Mouse (Mus musculus): ENCODE results near the gene Fndc3a.

Fndc3a gene

DNA sequence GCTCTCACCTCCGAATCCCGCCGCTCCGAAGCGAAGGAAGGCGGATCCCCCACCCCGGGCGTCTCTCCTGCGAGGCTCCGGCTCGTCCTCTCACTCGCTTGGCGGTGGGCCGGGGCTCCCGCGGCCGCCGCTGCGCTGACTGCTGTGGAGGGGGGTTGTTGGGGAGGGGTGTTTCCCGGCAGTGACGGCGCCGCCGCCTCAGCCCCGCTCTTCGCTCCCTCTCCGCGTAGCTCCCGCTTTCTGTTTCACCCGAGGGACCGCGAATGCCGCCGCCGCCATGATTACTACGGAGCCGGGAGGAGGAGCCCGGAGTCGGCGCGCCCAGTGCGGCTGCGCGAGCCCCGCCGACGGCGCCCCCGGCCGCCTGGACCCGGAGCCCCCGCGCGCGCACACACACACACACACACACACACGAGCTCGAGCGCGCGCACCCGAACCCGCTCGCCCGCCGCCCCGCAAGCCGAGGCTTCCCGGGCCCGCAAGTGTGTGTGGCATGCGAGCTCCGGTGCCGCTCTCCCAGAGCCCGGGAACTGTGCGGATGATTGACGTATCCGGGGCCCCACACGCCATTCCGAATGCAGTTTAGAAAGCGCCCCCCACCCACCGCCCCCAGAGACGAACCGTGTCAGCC, at the start of gene Fndc3a:
Gene Fndc3a, minus strand, starts transcription at position 294 of the 631 bp plus-strand sequence.
- DNase-seq (ENCODE audit: low spot score in 2 of 2) = peak; percentile 77 to 84

DNA sequence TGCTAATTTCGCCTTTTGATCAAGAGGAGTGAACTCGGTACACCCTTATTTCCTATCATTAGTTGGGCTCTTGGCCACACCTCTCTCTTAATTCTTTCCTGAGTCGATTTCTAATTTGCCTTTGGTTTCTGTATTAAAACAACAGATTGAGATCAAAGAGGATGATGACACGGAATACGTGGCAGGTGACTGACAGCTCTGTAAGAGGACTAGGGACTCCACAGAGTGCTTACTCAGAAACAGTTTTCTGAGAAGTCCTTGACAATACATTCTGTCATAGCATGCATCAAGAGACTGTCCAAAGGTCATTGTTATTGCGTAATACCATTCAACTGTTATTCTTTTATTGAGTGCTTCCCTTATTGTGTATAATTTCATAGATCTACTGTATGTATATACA, 43.1 kb upstream of the Fndc3a start:
- DNase-seq (ENCODE audit: low spot score in 2 of 2) = no peak

DNA sequence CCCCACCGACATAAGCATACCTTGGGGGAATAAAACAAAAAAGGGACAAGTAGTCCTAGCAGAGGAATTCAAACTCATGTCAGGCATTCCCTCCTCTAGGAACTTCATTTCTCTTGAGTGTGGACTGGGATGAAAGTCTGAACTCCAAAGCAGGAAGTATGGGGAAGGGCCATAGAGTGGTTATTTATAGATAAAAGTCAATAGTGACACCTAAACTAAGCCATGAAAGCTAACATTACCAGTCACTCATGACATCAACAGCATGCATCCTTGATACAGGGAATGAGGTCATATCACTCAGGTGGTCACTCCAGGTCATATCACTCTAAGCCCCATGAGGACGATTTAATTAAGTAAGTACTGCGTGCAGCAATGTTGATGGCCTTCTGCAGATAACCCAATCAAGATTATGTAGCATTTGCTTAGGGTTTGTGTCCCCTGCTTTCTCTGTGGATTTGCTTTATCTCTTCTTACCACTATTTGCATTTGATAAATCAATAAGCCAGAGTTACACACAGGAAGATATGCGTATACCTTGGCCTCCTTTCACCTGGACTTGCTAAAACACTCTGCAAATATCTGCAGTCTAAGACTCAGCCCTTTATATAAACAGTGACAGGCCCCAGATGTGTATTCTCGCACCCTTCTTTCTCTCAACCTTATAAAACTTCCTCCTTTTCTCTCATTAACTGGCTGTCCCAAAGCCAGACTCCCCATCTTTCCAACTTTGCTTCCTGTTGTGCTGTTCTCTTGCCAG, 40.8 kb upstream of the Fndc3a start:
- no peak for DNase-seq (ENCODE audit: low spot score in 2 of 2)

DNA sequence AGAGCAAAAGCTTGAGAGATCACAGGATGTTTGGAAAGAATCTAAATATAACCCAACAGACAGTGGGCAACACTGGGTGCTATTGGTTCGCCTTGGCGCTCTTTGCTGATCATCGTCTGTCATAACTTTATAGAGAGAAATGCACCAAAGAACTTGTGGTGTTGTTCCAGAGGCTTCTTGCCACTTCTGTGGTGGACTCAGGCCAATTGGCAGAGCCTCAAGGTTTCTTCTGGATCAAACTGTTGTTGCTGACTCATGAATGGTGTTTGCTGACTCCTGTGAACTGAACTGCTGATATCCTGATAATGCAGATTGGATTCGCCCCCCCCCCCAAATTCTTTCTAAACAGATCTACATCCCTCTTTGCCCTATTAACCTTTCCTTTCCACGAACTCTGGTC, 38.5 kb upstream of the Fndc3a start:
- no peak for DNase-seq (ENCODE audit: low spot score in 2 of 2)

DNA sequence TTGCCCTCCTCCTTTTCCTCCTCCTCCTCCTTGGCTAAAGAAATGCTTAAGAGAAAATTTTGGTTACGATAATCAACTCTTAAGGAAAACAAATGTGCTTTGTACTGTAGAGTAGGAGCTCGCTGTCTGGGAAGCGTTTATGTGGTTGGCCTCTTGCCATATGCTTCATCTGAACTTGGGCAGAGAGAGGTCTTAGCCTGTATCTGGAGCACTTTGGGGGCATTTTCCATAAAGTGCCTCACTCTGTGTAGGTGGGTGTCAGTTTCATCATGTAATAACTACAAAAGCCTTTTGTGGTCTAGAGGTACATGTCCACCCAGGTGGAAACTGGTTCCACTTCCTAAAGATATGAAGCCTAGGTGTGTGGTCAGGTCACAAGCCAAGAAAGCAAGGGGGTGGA, 31.9 kb upstream of the Fndc3a start:
- no peak for DNase-seq (ENCODE audit: low spot score in 2 of 2)

DNA sequence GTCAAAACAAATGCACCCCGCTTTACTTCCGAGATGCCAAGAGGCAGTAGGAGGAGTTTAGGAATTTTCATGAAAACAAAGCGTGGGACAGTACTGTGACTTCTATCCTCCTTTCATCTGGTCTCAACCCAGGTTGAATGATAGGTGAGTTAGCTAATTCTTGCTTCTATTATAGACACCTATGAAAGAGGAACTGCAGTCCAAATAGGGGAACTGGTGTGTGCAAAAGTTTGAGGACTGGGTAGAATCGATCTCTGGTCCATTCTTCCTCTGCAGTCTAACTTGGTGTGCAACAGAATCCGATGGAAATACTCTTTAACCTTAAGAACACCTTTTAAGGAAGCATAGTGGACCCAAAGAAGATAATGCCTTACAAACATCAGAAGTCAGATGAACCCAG, 30.5 kb upstream of the Fndc3a start:
- no peak for DNase-seq (ENCODE audit: low spot score in 2 of 2)

DNA sequence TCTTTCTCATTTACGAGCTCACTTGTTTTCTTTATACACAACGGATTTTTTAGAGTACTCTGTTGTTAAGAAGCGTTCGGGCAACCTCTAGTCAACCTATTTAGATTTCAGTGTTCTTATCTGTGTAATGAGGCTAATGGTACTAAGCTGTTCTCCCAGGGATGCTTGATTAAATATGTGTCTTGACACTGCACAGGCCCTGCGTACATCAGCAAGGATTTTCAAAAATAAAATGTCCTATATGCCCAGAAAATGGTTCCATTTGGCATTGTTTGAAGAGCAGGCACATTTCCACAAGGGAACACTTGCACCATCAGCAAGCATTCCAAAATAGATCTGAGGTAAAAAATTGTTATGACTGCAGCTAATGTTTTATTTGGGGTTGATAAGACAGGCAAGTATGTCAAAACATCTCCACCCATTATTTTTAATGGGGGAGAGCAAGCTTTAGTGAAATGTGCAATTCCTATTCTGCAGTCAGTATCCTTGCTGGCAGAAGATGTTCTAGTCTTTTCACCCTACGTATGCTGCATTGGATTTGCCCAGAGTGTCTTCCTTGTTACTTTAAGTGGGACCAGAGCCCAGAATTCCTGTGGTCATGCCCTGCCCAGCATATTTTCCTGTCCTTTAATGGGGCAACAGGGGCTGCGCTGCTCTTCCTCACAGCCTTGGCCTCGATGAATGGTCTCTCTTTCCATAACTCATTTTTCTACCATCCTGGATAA, 29.8 kb upstream of the Fndc3a start:
- DNase-seq (ENCODE audit: low spot score in 2 of 2) = no peak

DNA sequence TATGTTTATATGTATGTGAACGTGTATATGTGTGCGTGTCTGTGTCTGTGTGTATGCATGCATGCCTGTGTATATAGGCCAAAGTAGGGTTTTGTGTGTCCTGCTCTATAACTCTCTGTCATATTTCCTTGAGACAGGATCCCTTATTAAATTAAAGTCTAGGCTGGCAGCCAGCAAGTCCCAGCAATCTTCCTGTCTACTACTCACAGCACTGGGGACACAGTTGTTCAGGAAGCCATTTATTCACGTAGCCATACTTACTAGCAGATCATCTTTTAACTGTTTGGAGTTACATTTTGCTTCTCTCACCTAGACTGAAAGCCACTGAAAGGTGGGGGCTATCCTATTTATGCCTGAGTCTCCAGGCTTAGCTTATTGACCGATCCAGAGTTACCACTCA, 29.0 kb upstream of the Fndc3a start:
- DNase-seq (ENCODE audit: low spot score in 2 of 2) = no peak

DNA sequence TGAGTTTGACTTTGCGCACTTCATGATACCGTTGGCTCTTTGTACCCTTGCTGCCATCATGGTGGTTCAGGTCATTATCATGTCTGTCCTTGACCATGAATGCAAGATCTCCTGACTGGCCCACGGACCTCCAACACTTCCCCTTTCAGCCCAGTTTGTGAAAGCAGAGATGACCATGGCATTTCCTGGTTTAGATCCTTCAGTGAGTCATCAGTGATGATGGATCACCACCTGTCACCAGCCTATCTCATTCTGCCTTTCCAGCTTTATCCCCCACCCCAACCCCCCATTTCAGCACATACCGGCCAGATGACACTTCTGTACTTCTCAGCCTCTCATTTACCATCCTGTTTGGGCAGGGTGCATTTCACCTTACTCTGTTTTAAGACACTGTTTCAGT, 28.4 kb upstream of the Fndc3a start:
- no peak for DNase-seq (ENCODE audit: low spot score in 2 of 2)

DNA sequence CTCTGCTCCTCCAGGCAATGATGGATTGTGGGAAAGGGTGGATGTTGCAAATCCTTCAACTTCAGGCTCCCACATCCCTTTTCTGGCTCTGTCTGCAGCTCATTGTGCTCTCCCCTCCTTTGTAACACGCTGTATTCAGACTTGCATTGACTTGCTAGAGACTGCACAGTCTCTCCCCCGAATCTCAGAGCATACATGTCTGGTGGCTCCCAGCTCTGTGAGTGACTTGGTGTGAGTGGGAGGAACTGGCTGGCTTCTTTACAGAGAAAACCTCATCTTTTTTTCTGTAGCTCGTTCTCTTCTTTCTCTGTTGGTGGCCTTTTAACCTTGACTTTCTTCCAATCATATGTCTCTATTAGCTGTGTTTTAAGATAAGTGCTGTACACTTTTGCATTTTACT, 16.1 kb upstream of the Fndc3a start:
- no peak for DNase-seq (ENCODE audit: low spot score in 2 of 2)

DNA sequence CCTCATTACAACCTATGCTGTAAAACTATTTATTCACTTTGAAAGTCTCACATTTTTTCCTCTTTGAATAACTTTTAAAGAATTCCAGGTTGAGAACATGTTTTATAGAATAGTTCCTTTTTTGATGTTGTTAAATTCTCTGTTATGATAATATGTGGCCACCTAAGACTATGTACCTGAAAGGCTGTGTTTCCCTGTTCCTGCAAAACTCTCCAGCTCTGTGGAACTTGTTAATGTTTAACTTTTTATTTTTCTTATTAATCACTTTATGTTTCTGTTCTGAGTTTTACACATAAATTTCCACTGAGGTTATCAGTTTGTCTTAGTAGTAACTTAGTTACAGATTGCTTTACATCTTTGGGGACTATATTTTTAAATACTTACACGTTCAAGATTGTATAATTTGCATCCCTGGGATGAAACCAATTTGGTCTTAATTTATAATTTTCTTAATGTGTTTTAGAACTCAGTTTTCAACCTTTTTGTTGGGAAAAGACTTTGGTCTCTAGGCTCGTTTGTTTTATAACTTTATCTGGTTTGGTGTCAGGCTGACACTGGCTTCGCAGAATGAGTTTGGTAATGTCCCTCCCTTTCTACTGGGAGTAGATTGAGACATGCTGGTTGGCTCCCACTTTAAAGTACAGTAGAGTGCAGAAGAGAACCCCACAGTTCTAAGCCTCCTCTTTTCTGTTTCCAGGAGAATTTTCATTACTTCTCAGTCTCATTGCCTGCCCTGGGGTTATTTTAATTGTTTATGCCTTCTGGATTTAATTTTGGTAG, 12.7 kb upstream of the Fndc3a start:
- no peak for DNase-seq (ENCODE audit: low spot score in 2 of 2)

DNA sequence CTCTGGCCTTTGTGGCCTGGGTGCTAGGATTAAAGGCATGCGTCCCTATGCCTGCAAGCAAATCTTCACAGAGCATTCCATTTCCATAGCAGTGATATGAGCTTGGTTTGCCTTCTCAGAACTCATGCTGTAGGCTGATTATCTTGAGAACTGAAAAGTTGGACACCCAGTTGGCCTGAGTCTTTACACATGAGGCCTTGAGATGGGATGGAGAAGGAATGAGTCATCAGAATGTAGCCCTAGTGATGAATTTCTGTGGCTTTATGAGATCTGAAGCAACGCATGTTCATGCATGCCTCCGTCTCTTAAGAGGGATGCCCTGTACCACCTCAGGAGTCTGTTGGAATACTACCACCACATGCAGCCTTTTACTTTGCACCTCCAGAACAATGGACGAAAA, 6.4 kb upstream of the Fndc3a start:
- DNase-seq (ENCODE audit: low spot score in 2 of 2) = no peak

DNA sequence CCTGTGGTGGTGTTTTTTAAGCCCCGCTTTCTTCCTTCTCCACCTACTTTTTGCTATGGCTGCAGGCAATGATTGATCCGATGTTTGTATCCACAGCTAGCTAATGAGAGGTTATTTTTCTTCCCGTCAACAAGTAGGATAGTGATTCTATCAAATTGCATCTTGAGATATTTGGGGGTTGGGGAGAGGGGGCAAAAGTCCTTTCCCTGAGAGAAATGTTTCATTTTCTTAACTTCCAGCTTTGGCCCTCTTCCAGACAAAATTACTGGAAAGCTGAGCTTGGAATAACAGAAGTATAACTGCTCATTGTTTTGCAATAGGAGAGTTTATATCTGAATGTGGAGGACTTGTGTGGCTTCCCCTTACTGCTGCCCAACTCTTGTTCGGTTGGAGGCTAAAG, 1.3 kb upstream of the Fndc3a start:
- no peak for DNase-seq (ENCODE audit: low spot score in 2 of 2)

DNA sequence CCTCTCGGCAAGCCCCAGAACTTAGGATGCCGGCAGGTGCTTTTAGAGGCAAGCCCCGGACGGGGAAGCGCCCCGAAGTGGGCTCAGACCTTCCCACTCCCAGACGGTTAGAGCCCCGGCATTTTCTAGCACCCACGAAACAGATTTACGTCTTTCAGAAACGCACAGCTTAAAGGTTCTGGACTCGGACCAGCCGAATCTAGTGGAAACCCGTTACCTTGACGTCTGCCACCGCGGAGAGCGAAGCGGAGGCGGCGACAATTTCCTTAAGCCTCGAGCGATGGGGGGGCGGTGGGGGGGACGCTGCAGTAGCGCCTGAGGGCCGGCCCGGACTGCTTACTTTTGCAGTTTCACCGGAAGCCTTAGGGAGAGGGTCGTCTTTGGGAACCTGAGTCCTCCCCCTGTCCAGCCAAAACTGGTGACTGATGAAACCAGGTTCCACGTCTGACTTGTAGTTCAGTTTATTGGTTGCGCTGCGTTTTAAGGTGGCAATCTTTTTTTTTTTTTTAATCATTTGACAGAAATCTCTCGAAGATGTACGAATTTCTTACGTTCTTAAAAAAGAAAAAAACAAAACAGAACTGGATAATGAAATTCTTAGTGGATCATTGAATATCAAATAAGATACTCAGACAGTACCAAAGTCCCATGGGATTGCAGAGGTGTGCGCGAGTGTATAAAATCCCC, 681 bp upstream of the Fndc3a start:
- peak in 1 of 2 experiments; percentile 63 for DNase-seq (ENCODE audit: low spot score in 2 of 2)

DNA sequence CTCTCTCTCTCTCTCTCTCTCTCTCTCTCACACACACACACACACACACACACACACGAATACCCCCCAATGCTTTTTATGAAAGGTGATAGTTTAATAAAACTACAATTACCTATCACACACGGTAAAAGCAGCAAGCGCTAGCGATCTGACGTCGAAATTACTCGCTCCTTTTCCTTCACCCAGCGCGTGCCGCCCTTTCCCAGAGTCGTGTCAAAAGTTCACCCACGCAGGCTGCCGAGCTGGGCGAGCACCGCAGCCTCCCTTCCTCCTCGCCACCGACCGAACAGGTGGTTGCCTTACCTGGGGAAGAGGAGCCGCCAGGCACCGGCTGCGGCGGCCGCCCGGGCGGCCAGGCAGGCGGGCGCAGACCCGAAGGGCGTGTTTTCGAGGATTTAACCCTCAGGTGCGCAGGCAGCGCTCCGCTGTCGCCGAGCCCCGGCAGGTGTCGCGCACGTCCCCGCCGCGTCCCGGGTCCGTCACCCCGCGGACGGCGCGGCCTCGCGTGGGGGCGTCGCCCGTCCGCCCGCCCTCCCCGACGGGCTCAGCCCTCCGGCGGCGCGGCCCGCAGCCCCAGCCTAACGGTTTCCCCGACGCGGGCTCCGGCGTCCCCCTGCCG, 603 bp downstream of the Fndc3a start:
- DNase-seq (ENCODE audit: low spot score in 2 of 2) = peak in 1 of 2 experiments; percentile 62

DNA sequence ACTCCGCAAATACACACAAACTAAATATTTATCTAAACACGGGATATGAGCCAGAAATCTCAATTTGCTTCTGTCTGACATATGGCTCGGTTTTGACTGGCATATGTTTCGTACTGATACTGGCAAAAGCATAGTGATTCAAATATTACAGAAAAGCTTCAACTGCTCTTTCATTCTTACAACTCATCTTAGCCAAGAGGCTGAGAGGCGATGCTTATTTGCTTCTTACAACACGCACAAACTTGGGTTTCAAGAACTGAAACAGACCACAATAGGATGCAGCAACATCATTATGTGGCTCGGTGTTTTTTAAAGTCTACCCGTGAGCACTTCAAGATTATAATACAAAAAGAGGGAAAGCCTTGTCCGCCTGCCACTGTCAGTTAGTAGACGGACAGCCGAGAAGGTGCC, 1.2 kb downstream of the Fndc3a start:
- DNase-seq (ENCODE audit: low spot score in 2 of 2) = no peak

DNA sequence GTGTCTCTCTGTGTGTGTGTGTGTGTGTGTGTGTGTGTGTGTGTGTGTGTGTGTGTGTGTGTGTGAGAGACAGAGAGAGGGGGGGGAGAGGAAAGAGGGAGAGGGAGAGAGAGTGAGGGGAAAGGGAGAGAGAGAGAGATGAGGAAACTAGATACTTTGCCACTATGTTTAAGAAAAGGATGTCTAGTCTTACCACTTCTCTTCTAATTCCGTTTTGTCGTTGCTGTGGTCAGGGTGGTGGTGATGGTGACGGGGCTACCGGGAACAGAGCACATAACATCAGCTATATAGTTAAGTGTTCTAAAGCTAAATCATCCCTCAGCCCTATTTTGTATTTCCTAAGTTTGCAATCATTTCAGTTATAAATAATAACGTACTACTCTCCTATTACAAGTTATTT, 9.7 kb downstream of the Fndc3a start:
- DNase-seq (ENCODE audit: low spot score in 2 of 2) = no peak

DNA sequence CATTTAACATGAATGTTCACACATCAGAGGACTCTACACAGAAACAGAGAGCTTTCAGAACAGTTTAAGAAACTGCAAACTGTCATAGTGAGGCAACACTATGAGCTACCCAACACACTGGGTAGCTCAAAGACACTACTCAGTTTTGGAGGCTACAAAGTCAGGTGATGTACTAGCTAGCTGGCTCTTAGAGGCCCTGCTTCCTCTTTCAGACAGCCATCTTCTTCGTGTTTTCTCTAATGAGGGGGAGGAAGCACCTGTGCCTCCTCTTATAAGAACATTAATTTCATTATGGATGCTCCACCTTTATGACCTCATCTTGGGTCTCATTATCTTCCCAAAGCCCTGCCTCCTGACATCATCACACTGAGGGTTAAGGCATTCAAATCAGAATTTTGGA, 18.4 kb downstream of the Fndc3a start:
- DNase-seq (ENCODE audit: low spot score in 2 of 2) = no peak

DNA sequence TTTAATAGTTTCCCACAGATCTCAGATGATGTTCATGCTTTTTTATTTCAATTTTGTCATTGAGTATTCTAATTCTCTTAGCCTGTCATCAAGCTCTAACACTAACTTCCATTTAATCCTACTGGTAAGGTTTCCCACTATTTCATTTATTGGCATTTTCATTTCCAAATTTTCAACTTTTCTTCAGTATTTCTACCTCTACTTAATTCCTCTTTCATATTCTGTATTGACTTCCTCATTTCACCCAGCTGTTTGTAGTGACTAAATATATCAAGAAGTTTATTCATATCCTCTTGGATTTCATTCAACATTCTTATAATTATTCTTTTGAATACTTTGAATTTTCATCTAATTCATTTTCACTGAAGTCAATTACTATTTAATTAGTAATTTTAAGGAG, 20.3 kb downstream of the Fndc3a start:
- no peak for DNase-seq (ENCODE audit: low spot score in 2 of 2)

DNA sequence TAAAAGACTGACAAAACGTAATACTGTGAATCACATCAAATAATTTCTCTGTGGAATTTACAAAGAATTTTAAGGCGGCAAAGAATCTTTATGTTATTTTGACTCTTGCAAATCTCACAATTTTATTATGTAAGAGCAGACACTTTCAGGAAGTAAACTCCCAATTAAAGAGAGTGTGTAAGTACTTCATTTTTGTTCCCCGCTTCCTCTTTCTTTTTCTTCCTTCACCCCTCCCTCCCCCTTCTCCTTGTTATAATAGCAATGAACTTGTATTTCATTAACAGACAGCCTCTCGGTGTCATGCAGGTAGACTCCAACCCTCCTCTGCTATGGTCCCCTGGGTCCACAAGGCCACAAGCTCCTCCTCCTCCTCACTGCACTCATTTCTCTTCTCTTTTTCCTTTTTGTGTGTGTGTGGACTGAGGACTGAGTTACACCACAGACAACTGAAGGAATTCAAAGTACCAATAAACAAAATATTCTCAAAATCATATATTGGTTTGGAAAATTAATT, 24.9 kb downstream of the Fndc3a start:
- DNase-seq (ENCODE audit: low spot score in 2 of 2) = no peak

DNA sequence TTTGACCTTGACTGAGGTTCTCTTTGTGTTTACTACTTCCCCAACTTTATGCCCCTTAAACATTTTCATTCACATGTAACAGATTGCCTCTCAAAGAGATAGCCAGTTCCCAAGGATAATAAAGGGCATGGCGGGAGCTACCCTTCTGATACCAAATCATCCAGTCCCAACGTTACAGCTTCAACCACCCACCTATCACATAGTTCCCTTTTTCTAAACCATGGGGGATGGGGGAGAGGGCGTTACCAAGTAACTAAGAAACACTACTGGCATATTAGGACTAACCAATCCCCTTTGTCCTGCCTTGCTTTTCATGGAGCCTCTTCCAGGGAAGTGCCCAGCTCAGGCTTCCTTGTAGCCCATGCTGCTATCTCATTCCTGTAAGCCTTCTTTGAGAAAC, 32.6 kb downstream of the Fndc3a start:
- DNase-seq (ENCODE audit: low spot score in 2 of 2) = no peak
